Mouse (Mus musculus) kidney, adult 18-20 months (tissue): Measurements from ENCODE around the gene Fbxo34.
"Not testable (repeated sequence)": the region's sequence is repeated elsewhere in the genome, so short reads cannot be mapped to it uniquely, and the experiment has no call there.

Experiments used
- DNase-seq: peaks from one replicate; pipeline ENCODE4 v3.0.0; 2021

Gene Fbxo34

DNA sequence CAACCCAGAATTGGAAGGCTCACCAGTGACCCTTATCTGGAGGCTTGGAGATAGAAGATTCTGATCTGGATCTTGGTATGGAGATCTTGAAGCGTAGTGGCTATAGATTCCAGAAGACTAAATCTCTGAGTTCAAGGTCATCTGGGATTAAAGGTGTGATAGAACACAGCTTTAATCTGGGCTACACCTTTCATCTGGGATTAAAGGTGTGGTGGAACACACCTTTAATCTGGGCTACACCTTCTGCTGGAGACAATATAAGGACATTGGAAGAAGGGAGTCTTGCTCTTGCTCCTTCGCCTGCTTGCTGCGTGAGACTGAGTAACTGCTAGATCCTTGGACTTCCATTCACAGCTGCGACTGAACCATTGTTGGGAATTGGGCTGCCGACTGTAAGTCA, at the start of gene Fbxo34:
Gene Fbxo34 (plus strand): TSS at position 301 of the 400 bp plus-strand sequence.
- not testable (repeated sequence) for DNase-seq

DNA sequence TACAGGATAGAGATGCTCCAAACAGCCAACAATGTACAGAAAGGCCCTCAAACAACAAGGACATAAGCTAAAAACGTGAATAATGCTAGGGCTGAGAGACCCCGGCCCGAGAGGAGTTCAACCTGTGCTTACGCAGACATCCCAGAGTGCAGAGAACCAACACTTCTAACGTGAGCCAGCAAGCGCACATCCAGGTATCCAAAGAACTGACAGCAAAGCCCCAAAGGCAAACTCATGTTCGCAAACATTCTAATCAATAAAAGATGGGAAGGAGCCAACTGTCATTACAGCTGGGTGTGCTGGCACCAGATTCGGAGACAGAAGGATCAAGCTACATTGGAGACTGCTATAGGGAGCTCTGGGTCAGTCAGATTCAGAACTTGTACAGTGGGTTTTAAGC, 47.5 kb upstream of the Fbxo34 start:
- no peak for DNase-seq

DNA sequence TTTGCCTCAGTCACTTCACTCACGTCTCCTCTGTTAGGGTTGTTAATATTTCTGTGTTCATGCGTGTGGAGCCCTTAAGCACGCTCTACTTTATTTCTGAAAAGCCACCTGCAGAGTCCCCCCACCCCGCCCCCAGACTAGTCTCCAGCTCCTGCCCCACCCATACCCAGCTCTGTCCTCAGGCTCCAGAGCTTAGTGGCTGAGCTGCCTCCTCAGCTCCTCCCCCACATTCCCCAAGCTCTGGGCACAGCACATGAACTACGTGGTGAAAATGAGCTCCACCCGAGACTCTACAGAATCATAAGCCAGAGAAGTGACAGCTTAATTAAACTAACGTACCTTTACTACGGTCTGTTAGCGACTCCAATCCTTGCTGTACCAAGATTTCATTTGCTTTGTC, 44.2 kb upstream of the Fbxo34 start:
- no peak for DNase-seq

DNA sequence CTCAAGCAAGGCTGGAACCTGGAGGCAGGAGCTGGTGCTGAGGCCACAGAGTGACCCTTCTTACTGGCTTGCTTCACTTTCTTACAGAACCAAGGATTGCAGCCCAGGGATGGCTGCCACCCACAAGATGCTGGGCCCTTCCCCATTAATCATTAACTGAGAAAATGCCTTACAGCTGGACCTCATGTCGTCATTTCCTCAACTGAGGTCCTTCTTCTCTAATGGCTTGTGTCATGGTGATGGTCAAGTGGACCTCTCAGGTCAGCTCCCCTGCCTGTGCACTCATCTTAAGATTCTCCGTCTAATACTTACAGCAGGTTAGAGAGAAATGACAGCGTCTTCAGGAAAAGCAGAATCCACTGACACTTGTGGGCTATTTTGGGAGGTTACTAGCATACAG, 32.9 kb upstream of the Fbxo34 start:
- no peak for DNase-seq

DNA sequence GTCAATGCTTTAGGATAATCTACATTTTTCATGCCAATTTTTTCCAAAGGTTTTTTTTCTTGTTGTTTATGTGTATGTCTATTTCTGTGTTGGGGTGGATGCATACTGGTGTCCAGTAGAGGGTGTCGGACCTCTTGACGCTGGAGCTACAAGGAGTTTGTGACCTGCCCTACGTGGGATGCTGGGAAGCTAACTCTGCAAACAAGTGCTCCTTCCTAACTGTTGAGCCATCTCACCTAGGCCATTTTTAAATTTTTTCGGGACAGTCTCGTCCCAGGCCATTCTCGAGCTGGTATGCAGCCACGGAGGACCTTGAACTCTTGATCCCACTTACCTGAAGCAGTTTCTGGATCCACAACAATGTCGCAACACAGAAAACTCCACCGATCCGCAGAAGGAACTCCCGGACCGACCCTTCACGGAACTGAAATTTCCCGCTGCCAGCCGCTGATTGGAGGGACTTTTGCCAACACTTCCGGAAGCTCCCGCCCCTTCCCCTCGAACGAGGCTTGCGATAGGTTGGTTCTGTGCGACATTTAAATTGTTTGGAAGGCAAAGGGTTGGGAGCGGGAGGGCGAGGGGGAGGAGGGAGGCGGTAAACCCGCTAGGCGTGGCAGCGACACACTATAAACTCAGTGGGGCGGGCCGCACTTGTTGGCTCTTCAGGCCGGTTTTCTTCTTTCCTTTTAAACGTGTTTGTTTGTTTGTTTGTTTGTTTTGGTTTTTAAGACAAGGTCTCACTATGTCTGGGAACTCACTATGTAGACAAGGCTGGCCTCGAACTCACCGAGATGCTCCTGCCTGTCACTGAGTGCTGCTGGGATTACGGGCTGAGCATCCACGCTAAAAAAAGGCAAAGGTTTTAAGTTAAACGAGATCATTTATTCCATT, 32.2 kb upstream of the Fbxo34 start, which contains the start of gene Dlgap5:
Gene Dlgap5 (minus strand): TSS at position 633 of the 891 bp plus-strand sequence.
- peak; percentile 92 for DNase-seq

DNA sequence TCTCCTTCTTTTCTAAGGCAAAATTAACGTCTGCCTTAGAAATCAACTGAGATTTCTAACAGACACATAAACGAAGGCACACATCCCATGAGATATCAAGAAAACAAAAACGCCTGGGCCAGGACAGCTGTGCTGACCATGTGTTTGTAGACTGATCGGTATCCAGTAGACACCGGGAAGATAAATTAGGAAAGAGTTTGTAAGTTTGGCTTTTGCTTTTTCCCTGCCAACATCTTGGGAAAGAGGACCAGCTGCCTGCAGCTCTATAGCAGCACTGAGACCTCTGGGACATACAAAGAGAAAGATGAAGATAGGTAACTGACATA, 31.6 kb upstream of the Fbxo34 start:
- DNase-seq = no peak

DNA sequence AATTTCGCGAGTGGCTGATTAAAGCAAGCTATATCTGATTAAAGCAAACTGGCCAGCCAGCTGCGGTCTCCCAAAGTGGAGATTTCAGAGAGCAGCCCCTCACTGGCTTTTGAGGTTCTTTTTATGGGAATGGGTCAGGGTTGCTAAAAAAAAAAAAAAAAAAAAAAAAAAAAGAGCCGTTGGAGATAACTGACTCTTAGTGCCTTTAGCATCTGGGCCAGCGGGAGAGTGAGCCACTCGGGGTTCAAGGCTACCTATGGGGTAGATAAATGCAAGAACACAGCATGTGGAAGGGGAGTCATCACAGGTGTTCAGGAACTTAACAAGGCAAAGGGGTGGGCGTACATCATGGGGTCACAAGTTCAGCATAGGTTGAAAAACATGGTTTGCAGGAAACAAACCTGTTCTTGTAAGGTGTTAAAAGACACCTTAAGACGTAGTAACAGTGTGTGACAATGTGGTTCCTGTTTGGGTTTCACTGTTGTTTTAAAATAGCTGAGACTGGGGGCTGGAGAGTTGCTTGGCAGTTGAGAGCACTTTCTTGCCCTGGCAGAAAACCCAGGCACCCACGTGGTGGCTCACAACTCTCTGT, 31.1 kb upstream of the Fbxo34 start:
- DNase-seq = no peak

DNA sequence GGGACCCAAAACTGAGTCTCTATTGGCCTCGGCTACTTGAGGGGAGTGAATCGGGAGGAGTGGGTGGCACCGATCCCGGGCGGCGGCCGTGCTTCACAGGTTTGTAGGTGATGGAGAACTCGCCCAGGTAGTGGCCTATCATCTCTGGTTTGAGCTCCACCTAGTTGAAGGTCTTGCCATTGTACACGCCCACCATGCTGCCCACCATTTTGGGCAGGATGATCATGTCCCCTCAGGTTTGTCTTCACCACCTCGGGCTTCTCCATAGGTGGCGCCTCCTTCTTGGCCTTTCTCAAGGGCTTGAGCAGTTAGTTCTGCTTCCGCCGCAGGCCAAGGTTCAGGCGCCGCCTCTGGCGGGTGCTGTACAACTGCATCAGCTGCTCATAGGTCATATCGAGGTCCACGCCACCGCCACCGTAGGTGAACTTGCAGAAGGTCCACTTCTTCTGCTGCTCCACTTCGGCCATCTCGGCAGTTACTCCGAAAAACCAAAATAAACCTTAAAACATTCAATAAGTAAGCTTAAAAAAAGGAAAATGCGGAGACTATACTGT, 30.4 kb upstream of the Fbxo34 start:
- no peak for DNase-seq

DNA sequence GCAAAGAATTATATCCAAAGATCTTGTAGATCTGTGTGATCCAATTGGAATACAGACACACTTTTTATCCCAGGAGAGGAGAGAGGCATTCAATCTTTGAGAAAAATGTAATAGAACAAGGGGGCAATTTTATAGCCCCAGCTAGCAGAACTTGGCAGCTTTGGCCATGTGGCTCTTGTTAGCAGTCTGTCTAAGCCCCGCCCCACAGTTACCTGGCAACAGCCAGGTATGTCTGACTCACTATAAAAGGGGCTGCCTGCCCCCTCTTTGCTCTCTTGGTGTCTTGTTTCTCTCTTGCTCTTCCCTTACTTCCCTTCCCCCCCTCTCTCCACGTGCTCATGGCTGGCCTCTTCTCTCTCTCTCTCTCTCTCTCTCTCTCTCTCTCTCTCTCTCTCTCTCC, 28.6 kb upstream of the Fbxo34 start:
- no peak for DNase-seq

DNA sequence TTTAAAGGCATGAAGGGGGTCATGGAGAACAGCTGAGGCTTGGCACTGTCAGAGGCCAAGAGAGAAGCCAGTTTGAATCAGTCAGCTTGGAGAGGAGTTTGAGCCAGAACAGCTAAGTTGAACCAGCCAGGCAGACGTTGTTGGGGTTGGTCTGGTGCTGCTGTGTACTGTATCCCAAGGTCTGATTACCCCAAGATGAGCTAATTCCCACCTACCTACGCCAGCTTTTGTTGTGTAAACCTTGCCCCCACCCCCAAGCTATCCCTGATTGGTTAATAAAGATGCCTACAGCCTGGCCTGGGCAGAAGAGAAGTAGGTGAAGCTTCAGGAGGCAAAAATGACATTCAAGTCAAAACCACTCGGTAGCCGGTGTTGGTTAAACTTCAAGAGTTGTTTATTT, 27.8 kb upstream of the Fbxo34 start:
- DNase-seq = no peak

DNA sequence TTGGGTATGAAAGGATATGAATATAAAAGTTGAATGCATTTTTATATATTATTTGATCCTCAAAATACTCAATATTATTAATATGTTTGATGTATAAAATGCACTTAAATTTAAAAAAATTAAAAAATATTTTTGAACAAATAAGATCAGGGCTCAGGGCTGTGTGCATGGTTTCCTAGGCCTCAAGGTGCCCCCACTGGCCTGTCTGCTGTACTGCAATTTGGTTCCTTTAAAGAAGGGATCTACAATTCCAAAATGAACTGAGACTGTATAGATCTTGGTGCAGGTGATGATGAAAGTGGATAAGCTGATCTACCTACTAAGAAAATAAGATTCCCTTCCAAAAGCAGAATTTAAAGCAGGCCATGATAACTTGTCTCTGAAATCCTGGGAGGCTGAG, 17.2 kb upstream of the Fbxo34 start:
- no peak for DNase-seq

DNA sequence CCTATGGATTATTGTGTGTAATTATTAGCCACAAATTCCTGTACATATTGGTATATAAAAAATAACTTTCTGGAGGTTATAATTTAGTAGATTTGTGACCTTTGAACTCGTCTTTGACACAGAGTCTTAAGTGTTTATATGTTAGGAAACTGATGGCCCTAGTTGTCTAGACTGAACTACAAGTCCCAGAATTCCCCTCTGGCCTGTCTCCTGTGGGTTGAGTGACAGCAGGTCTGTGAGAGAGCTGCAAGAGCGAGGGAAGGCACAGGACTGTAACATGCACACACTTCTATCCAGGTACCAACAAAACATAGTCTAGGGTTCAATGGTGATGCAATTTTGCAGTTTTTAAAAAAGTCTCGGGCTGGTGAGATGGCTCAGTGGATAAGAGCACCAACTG, 11.3 kb upstream of the Fbxo34 start:
- no peak for DNase-seq

DNA sequence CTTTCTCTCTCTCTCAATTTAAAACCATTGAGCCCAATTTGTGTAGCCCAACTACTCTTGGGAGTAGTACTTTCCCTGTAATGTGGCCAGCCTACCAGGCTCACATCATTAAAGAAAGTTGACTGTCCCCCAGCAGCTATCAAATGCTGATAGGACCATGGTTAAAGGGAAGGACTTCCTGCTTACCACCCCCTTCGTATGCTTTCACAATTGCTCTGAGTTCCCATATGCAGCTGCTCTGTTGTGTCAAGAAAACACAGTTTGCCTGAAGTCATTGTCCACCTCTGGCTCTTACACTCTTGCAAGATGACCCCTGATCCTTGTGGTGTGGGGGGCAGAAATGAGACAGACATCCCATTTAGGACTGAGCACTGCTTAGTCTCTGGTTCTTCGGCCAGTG, 5.3 kb upstream of the Fbxo34 start:
- no peak for DNase-seq

DNA sequence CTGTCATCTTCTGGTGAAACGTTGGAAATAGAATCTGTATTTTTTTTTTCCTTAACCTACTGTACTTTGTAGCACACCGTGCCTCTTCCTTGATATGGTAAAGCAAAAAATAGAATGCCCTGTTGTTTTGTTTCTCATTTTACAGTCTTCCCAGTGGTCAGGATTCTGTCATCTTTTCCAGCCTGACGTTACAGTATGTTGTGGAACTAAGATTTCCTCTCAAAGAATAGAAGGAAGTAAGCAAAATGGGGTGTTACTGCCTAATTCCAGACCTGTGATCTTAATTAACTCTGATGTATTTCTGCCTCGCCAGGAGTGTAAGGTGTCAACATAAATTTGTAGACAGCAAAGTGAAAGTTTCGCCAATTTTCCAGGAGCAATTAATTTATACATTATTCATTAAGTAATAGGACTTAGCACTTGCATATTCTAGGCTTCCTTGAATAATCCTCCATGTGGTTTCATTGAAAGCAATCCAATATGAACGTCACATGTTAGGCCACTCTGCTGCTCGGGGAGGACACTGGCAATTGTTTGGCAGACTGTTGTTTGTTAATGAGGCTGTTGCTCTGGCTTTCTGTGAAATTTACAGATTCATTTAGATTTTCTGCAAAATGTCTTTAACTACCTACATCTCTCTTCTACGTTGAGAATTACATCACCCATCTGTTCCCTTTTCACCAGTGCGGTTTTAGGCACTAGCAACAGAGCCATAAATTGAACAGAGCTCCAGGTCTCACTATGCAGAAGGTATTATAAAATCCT, 4.7 kb upstream of the Fbxo34 start:
- DNase-seq = no peak

DNA sequence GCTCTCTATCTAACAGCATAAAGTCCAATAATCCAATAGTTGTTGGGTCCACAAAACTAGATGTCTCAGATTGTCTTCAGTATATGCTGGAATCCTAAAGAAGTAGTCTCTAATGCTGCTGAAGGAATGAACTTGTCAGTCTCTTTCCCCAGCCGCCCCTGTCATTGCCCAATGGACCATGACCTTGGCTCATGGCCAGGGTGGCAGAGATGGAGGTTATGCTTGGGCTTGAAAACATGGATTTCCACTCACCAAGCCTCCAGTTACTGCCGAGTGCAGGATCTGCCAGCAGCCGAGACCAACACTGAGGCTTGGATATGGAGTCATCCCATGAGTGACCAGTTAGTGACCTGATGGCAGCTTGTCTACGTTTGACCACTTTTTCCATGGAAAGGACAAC, 9.3 kb downstream of the Fbxo34 start:
- DNase-seq = peak; percentile 55

DNA sequence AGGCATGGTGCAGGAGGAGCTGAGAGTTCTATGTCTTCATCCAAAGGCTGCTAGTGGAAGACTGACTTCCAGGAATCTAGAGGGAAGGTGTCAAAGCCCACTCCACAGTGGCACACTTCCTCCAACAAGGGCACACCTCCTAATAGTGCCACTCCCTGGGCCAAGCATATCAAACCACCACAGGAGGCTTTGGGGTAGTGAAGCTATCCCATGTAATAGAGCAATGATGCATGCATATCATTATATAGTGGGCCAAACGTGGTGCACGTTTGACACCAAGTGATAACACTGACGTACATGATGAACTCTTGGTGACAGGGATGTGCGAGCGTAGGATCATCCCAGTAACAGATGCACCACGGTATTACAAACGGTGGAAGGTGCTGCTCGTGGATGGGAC, 11.8 kb downstream of the Fbxo34 start:
- DNase-seq = no peak

DNA sequence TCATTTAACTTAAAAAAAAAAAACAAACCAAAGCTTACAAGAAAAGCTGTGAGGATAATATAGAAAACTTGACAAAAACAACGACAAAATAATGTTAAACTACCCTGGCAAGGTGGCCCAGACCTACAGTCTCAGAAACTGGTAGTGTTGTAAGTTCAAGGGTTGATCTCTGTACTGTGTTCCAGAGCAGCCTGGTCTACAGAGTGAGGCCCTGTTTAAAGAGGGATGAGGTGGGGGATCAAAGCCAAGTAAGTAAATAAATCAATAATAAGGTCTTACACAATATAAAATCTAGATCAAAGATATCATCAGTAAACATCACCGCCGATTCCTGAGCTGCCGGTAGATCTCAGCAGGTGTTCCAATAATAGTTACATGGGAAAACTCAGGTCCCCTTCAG, 12.2 kb downstream of the Fbxo34 start:
- DNase-seq = no peak

DNA sequence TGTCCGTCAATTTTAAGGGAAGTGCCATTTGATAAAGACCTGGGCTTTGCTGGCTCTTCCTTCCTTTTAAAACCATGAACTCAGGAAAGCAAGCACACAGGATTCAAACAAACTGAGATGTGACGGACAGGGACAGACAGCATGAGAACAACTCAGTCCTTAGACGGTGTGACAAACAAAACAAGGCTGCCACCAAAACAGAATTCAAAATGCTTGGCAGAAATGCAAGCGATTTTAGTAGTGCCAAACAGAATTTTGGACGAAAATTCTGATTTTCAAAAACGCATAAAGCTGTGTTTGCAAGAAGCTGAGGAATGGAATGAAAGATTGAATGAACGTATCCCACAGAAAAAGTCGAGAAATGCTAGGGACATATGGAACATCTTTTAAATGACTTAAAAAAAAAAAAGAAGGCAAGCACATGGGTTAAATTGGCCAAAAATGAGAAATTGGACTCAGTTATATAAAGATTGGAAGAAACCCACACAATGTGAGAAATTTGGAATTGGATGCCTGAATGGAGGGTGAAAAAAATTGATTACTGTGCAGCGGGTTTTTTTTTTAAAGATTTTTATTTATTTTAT, 12.7 kb downstream of the Fbxo34 start:
- DNase-seq = no peak

DNA sequence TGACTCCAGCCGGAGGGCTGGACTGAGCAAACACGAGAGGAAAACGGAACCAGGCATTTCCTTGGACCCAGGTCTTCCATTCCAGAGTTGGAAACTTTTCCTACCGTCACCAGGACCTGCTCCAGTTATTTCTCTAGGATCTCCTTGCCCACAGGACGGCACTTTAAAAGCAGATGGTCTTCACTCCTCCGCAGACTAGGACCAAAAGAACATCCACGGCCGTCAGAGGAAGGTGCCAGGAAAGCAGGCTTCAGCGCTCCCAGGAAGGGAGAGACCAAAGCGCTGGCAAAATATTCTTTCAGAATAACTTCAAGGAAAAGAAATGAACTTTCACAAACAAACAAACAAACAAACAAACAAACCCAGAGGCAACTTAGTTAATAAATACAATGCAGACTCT, 14.2 kb downstream of the Fbxo34 start:
- DNase-seq = no peak

DNA sequence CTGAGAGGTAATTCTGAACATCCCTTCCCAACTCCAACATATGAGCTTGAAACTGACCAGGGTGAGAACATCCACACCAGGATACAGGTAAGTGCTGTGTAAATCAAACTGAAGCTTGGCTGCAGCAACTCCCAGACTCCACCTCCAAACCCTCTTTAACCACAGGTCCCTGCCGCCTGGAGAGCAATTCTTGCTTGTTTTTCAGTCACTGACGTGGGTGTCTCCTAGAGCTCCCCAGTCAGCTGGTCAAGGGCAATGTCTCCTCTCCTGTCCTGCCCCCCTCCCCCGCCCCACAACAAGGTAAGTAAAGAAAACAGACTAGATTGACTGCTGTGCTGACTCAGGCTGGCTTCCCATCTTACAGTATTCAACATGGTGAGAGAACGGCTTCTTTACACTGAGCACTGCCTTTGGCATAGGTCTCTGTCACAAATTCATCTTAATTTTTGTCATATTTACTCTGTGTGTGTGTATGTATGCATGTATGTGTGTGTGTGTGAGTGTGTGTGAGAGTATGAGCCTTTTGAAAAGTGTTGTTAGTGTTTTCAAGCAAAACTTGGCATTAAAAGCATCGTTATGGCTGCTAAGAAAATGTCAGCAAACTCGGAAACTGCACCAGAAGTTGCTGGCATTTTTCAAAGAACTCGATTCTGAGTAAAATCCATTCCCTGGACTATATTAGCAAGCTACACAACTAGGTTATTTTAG, 15.4 kb downstream of the Fbxo34 start:
- no peak for DNase-seq

DNA sequence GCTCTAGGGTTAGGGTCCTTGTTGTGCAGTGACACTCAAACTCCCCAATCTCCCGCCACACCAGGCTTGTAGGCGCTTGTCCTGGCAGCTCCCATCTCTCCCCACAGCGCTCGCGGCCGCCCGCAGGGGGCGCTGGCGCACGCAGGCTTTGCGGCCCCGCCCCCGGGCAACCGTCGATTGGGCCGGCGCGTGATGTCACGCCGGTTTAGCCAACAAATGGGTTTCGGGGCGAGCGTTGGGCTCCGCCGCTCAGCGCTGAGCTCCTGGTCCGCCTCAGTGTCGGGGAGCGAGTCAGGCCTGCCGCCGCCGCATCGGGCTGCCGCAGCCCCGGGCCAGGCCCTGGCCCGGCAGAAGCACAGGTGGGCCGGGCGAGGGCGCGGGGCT, 22.1 kb downstream of the Fbxo34 start:
- DNase-seq = peak; percentile 97

DNA sequence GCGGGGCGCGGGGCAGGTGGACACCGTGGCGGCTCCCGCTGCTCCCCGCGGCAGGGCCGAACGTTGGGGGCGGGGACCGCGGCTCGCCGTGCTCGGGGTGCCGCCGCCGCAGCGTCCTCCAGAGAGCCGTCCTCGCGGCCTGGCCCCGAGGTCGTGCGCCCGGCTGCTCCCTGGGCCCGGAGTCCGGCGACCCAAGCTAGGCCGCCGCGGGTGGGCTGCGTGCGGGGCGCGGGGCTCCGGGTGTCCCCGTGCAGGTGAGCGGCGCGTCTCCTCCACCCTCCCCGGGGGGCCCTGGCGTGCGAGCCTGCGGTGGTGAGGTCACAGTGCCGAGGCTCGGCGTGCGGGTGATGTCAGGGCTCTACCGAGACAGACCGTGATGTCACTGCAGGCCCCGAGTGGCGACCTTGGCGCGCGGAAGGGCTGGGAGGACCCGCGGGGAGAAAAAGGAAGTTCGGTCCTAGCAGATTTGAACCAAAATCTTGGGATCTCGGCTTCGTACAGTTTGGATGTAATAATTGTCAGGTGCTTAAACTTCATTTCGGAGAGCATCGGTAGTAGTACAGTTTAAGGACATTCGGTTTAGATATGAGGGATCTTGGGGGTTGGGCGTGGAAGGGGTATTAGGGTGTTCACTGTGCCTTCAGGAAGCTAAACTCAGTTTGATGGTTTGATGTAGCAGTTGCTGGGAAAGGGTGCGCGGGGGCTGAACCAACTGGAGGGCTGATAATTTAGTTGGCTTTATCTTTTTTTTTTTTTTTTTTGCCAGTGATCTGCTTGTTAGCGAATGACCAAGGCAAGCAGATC, 22.7 kb downstream of the Fbxo34 start:
- peak; percentile 69 for DNase-seq
